Comparison of ENCODE assay signal across 9 mouse cellular contexts in the genomic region with DNA sequence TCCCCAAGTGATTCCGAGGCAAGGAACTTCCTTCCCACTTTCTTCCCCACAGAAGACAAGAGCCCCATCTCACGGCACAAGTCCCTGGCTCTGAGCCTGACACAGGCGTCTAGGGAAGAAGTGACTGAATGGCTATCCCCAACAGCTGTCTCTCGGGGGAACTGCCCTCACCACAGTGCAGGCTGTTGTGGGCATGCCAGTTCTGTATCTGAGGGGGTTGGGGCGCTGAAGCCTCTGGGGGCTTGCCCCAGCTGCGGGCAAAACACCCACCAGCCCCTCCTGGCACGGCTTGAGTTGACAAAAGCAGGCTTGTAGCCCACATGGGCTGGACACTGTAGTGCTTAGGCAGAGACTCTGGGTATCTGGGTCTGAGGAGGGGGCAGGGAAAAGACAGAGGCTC. TPM values are rescaled to one million over a fixed set of nuclear protein-coding genes. Genes with fewer than 3 reads are reported as not detected.
DNase-seq lines count a peak whose midpoint lies in the region; ATAC-seq lines count a peak whose summit lies in the region.
"Had no signal": no experiment of that assay in that cellular context is flagged by ENCODE, and none has a peak within 500 bp of the region (broad histone marks: within the 10 kb centered on the region; RNA-seq: fewer than 3 reads in every experiment).

No protein-coding gene starts in this region.

- peak overlapping the region; percentile 21; the same call in 1 of the 2 replicates for H3K27ac ChIP-seq in liver, embryonic 13.5 days
- H3K27ac ChIP-seq in liver, embryonic 11.5 days (ENCODE audit: low read depth, low read length) = no peak overlapping the region; the same call in 1 of the 2 replicates
- no peak overlapping the region for H3K27ac ChIP-seq in forebrain, embryonic 14.5 days (ENCODE audit: low read depth, low read length)

- H3K4me2 ChIP-seq in liver, embryonic 13.5 days = no peak overlapping the region
- H3K4me2 ChIP-seq in liver, embryonic 11.5 days = no peak overlapping the region
- no peak overlapping the region for H3K4me2 ChIP-seq in forebrain, embryonic 14.5 days (ENCODE audit: low read length)

- no peak for ATAC-seq in liver, embryonic 13.5 days (ENCODE audit: low read depth)
- ATAC-seq in liver, embryonic 11.5 days (replicated peaks; ENCODE audit: low FRiP score) = no peak
- no peak for ATAC-seq in forebrain, embryonic 14.5 days

- H3K4me1 ChIP-seq in liver, embryonic 13.5 days (replicated peaks) = peaks cover 51% of the 10 kb centered on the region
- H3K4me1 ChIP-seq in liver, embryonic 11.5 days (replicated peaks; ENCODE audit: control insufficient read depth, insufficient read depth, low read length) = peaks cover 23% of the 10 kb centered on the region
- H3K4me1 ChIP-seq in forebrain, embryonic 14.5 days (ENCODE audit: control insufficient read depth, insufficient read depth, low read length) = peaks cover 24% of the 10 kb centered on the region

- no peaks in the 10 kb centered on the region for H3K9me3 ChIP-seq in liver, embryonic 13.5 days (replicated peaks)
- H3K9me3 ChIP-seq in liver, embryonic 11.5 days (ENCODE audit: control insufficient read depth, low read length) = no peaks in the 10 kb centered on the region
- no peaks in the 10 kb centered on the region for H3K9me3 ChIP-seq in forebrain, embryonic 14.5 days (replicated peaks; ENCODE audit: control insufficient read depth, low read length)

- H3K27me3 ChIP-seq in liver, embryonic 13.5 days = no peaks in the 10 kb centered on the region
- H3K27me3 ChIP-seq in liver, embryonic 11.5 days (replicated peaks; ENCODE audit: control insufficient read depth, insufficient read depth, low read length) = no peaks in the 10 kb centered on the region
- no peaks in the 10 kb centered on the region for H3K27me3 ChIP-seq in forebrain, embryonic 14.5 days (replicated peaks; ENCODE audit: control insufficient read depth, insufficient read depth, low read length)

- H3K9ac ChIP-seq in liver, embryonic 13.5 days = no peak overlapping the region
- no peak overlapping the region for H3K9ac ChIP-seq in liver, embryonic 11.5 days (ENCODE audit: low read depth, low read length)
- H3K9ac ChIP-seq in forebrain, embryonic 14.5 days (ENCODE audit: low read length) = no peak overlapping the region

- no peak overlapping the region for H3K4me3 ChIP-seq in liver, embryonic 13.5 days (replicated peaks)
- H3K4me3 ChIP-seq in liver, embryonic 11.5 days (ENCODE audit: low read depth, low read length) = no peak overlapping the region
- no peak overlapping the region for H3K4me3 ChIP-seq in forebrain, embryonic 14.5 days (ENCODE audit: low read depth, low read length)

- H3K36me3 ChIP-seq in liver, embryonic 13.5 days = peaks cover 4% of the 10 kb centered on the region
- H3K36me3 ChIP-seq in liver, embryonic 11.5 days (ENCODE audit: control insufficient read depth, insufficient read depth, low read length) = peaks cover 9% of the 10 kb centered on the region; the same call in 1 of the 2 replicates
- peaks cover 23% of the 10 kb centered on the region for H3K36me3 ChIP-seq in forebrain, embryonic 14.5 days (ENCODE audit: control insufficient read depth, insufficient read depth, low read length)

- peak; percentile 31 for DNase-seq in adrenal gland, postnatal 10 days
- no peak for DNase-seq in adrenal gland, postnatal 25 days
- DNase-seq in liver, embryonic 13.5 days = no peak
- DNase-seq in liver, embryonic 11.5 days (ENCODE audit: low spot score) = no peak
- peak; percentile 42 for DNase-seq in forebrain, embryonic 14.5 days (ENCODE audit: low spot score)
- peak; percentile 52 for DNase-seq in lung, postnatal 14 days
- DNase-seq in ovary, adult 18-20 months (ENCODE audit: low spot score) = no peak
- DNase-seq in kidney, adult 9 months = no peak

- 41% methylated on average over 7 of the region's 7 CpGs for WGBS in liver, embryonic 13.5 days (ENCODE audit: insufficient replicate concordance)
- 60% methylated on average over 7 of the region's 7 CpGs for WGBS in liver, embryonic 11.5 days
- 47% methylated on average over 7 of the region's 7 CpGs for WGBS in forebrain, embryonic 14.5 days

RNA-seq across cellular contexts. Expression of a gene that starts 14.9 kb away (rescaled TPM):
- 10 to 100 TPM; 30.3 to 35.9 TPM for total RNA-seq in adrenal gland, postnatal 10 days (2021)
- 45.8 and 49.1 TPM in 2 replicates for total RNA-seq in adrenal gland, postnatal 25 days (2021)
- polyA plus RNA-seq in liver, embryonic 13.5 days (2015; fragmentation: Nextera tagmentation; extraction: Ambion mirVana) = 1.7 and 1.8 TPM in 2 replicates
- polyA plus RNA-seq in liver, embryonic 11.5 days (2014; fragmentation: Nextera tagmentation; extraction: Ambion mirVana) = 4.0 and 5.3 TPM in 2 replicates
- polyA plus RNA-seq in forebrain, embryonic 14.5 days (2014; fragmentation: Nextera tagmentation; extraction: Ambion mirVana) = 5.9 and 8.1 TPM in 2 replicates

RNA-seq across cellular contexts. Expression of a gene that starts 22.7 kb away (rescaled TPM):
- not detected for total RNA-seq in adrenal gland, postnatal 10 days (2021)
- not detected in 2 replicates for total RNA-seq in adrenal gland, postnatal 25 days (2021)
- not detected in 2 replicates for polyA plus RNA-seq in liver, embryonic 13.5 days (2015; fragmentation: Nextera tagmentation; extraction: Ambion mirVana)
- polyA plus RNA-seq in liver, embryonic 11.5 days (2014; fragmentation: Nextera tagmentation; extraction: Ambion mirVana) = not detected in 2 replicates
- polyA plus RNA-seq in forebrain, embryonic 14.5 days (2014; fragmentation: Nextera tagmentation; extraction: Ambion mirVana) = not detected in 2 replicates
- total RNA-seq: neutrophil, adult 5-6 weeks had no signal

RNA-seq across cellular contexts. Expression of a gene that starts 57.2 kb away (rescaled TPM):
- 10 to 100 TPM in 1 of 2 experiments, 1 to 10 TPM in 1; 9.2 to 12.8 TPM for total RNA-seq in adrenal gland, postnatal 10 days (2021)
- total RNA-seq in adrenal gland, postnatal 25 days (2021) = 5.9 and 7.8 TPM in 2 replicates
- polyA plus RNA-seq in liver, embryonic 13.5 days (2015; fragmentation: Nextera tagmentation; extraction: Ambion mirVana) = 29.7 and 37.3 TPM in 2 replicates
- 45.0 and 45.7 TPM in 2 replicates for polyA plus RNA-seq in liver, embryonic 11.5 days (2014; fragmentation: Nextera tagmentation; extraction: Ambion mirVana)
- 24.5 and 27.7 TPM in 2 replicates for polyA plus RNA-seq in forebrain, embryonic 14.5 days (2014; fragmentation: Nextera tagmentation; extraction: Ambion mirVana)

Comparison
In these comparisons a context has a peak if more than half of its experiments do, and no peak if none do; other contexts are left out.
1. DNase-seq: peak in adrenal gland, postnatal 10 days (single experiment), forebrain, embryonic 14.5 days (single experiment) and lung, postnatal 14 days (single experiment); none in adrenal gland, postnatal 25 days (single experiment), liver, embryonic 13.5 days (single experiment), liver, embryonic 11.5 days (single experiment), ovary, adult 18-20 months (single experiment) and kidney, adult 9 months (single experiment).